Mouse (Mus musculus) testis, adult 2 months (tissue): ENCODE measurements around the gene Dnajc13.

Source experiments
- CTCF ChIP-seq: fragments of 200-500 bp; IDR thresholded peaks from 2 replicates; pipeline ENCODE4 v1.5.1; 2012; ENCODE audit warnings: low read depth, mild to moderate bottlenecking, inconsistent platforms, low read length, moderate library complexity; ENCODE audit not compliant: control insufficient read depth, insufficient read depth, insufficient replicate concordance
- POLR2A ChIP-seq: fragments of 200-500 bp; IDR thresholded peaks from 2 replicates; pipeline ENCODE4 v1.6.1; 2012; ENCODE audit warnings: low read depth, mild to moderate bottlenecking, inconsistent platforms, low read length, moderate library complexity; ENCODE audit not compliant: control insufficient read depth

- no peak for TF ChIP-seq CTCF
- TF ChIP-seq POLR2A, result no peak
Measured at GRCm38 (mm10) chr9:104239076-104239475, 23.7 kb downstream of the Dnajc13 start.
